Mouse (Mus musculus): ENCODE results near the gene Wnt10b. TPM values are rescaled to one million over a fixed set of nuclear protein-coding genes. Genes with fewer than 3 reads are reported as not detected.

Gene Wnt10b
- total and polyA plus RNA-seq, 2 experiments = not detected

GRCm38 (mm10) chr15:98807895-98808650 lies 30.1 kb upstream of the Wnt10b start:
- TF ChIP-seq POLR2A (IDR thresholded peaks at IDR 0.05; ENCODE audit: extremely low read depth, insufficient read depth, low read length) (no peak), CTCF (IDR thresholded peaks at IDR 0.05; ENCODE audit: low read depth, low read length) (no peak)
- Histone ChIP-seq H3K4me3 (ENCODE audit: insufficient read depth, low read depth, low read length) (peak overlapping the region; percentile 10; the same call in 1 of the 2 replicates), H3K79me2 (ENCODE audit: control insufficient read depth, insufficient read depth, low read length) (no peaks in the 10 kb centered on the region), H3K4me1 (ENCODE audit: control insufficient read depth, insufficient read depth, low read length) (peaks cover 2% of the 10 kb centered on the region; the same call in 1 of the 2 replicates), H3K36me3 (ENCODE audit: control insufficient read depth, insufficient read depth, low read length) (peaks cover 4% of the 10 kb centered on the region; the same call in 1 of the 2 replicates), H3K27ac (replicated peaks; ENCODE audit: insufficient read depth, low read depth, low read length) (no peak overlapping the region), H3K27me3 (ENCODE audit: control insufficient read depth, insufficient read depth, low read length) (peaks cover 29% of the 10 kb centered on the region), H3K9ac (ENCODE audit: low read depth, low read length) (no peak overlapping the region)
- no peak for DNase-seq (ENCODE audit: extremely low read depth, low read depth, low spot score)
- 5% methylated on average over 34 of the region's 34 CpGs for WGBS

GRCm38 (mm10) chr15:98806809-98807770 lies 29.1 kb upstream of the Wnt10b start:
- H3K9ac ChIP-seq (ENCODE audit: low read depth, low read length) = no peak overlapping the region

GRCm38 (mm10) chr15:98806071-98806808 lies 28.3 kb upstream of the Wnt10b start:
- no peak overlapping the region for H3K4me3 ChIP-seq (ENCODE audit: insufficient read depth, low read depth, low read length)
- peaks cover 2% of the 10 kb centered on the region; the same call in 1 of the 2 replicates for H3K4me1 ChIP-seq (ENCODE audit: control insufficient read depth, insufficient read depth, low read length)
- TF ChIP-seq POLR2A (IDR thresholded peaks at IDR 0.05; ENCODE audit: extremely low read depth, insufficient read depth, low read length) (no peak), CTCF (IDR thresholded peaks at IDR 0.05; ENCODE audit: low read depth, low read length) (no peak)
- no peak overlapping the region for H3K27ac ChIP-seq (replicated peaks; ENCODE audit: insufficient read depth, low read depth, low read length)
- DNase-seq (ENCODE audit: extremely low read depth, low read depth, low spot score) = no peak
- H3K9ac ChIP-seq (ENCODE audit: low read depth, low read length) = no peak overlapping the region
- peaks cover 29% of the 10 kb centered on the region for H3K27me3 ChIP-seq (ENCODE audit: control insufficient read depth, insufficient read depth, low read length)
- no peaks in the 10 kb centered on the region for H3K36me3 ChIP-seq (ENCODE audit: control insufficient read depth, insufficient read depth, low read length)
- WGBS = 23% methylated on average over 30 of the region's 30 CpGs
- H3K79me2 ChIP-seq (ENCODE audit: control insufficient read depth, insufficient read depth, low read length) = no peaks in the 10 kb centered on the region

More at GRCm38 (mm10) chr15:98806809-98807770, 29.1 kb upstream of the Wnt10b start:
- Histone ChIP-seq H3K4me1 (ENCODE audit: control insufficient read depth, insufficient read depth, low read length) (peaks cover 2% of the 10 kb centered on the region; the same call in 1 of the 2 replicates), H3K4me3 (ENCODE audit: insufficient read depth, low read depth, low read length) (no peak overlapping the region; the same call in 1 of the 2 replicates), H3K79me2 (ENCODE audit: control insufficient read depth, insufficient read depth, low read length) (no peaks in the 10 kb centered on the region), H3K27ac (replicated peaks; ENCODE audit: insufficient read depth, low read depth, low read length) (no peak overlapping the region), H3K36me3 (ENCODE audit: control insufficient read depth, insufficient read depth, low read length) (no peaks in the 10 kb centered on the region), H3K27me3 (ENCODE audit: control insufficient read depth, insufficient read depth, low read length) (peaks cover 29% of the 10 kb centered on the region)
- no peak for DNase-seq (ENCODE audit: extremely low read depth, low read depth, low spot score)
- 3% methylated on average over 58 of the region's 58 CpGs for WGBS
- no peak for TF ChIP-seq POLR2A (IDR thresholded peaks at IDR 0.05; ENCODE audit: extremely low read depth, insufficient read depth, low read length)
- TF ChIP-seq CTCF (IDR thresholded peaks at IDR 0.05; ENCODE audit: low read depth, low read length) = no peak

DNA sequence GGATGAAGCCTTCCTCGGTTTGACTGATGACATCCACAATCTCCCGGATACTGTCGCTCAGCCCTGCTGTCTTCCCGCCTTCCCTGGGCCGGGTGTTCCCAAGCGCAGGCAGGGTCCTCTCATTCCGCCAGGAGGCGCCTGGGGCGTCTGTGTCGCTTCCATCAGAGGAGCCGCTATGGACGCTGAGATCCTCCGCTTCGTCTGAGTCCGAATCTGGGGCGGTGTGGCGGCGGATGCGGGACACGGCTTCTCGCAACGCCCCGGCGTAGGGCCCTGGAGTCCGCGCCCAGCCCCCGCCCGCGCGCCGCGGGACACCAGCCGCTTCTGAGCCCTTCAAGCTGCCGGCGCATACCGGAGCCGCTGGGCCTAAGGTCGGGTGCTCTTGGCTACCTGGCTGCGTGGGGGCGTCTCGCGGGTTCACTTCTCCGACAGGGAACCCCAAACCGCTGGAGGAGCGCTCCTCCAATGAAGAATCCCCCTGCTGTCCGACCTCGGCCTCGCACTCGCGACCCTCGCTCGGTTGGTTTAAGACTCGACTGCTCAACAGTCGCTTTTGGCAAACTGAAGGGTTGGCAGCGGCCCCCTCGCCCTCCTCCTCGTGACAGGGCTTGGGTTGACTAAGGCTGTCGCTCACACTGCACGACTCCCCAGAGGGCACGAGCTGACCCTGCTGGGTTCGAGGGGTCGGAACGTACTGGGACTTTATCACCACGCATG lies 27.5 kb upstream of the Wnt10b start:
- TF ChIP-seq POLR2A (IDR thresholded peaks at IDR 0.05; ENCODE audit: extremely low read depth, insufficient read depth, low read length) = no peak
- TF ChIP-seq CTCF (IDR thresholded peaks at IDR 0.05; ENCODE audit: low read depth, low read length) = peak; percentile 76
- Histone ChIP-seq H3K4me1 (ENCODE audit: control insufficient read depth, insufficient read depth, low read length) (peaks cover 2% of the 10 kb centered on the region; the same call in 1 of the 2 replicates), H3K9ac (ENCODE audit: low read depth, low read length) (0 out of 2 replicates have a peak overlapping the region, but pooled peaks have one; percentile 23), H3K27ac (replicated peaks; ENCODE audit: insufficient read depth, low read depth, low read length) (no peak overlapping the region), H3K36me3 (ENCODE audit: control insufficient read depth, insufficient read depth, low read length) (no peaks in the 10 kb centered on the region), H3K27me3 (ENCODE audit: control insufficient read depth, insufficient read depth, low read length) (peaks cover 29% of the 10 kb centered on the region), H3K79me2 (ENCODE audit: control insufficient read depth, insufficient read depth, low read length) (no peaks in the 10 kb centered on the region), H3K4me3 (ENCODE audit: insufficient read depth, low read depth, low read length) (peak overlapping the region; percentile 30; the same call in 1 of the 2 replicates)
- 3% methylated on average over 64 of the region's 64 CpGs for WGBS
- no peak for DNase-seq (ENCODE audit: extremely low read depth, low read depth, low spot score)

DNA sequence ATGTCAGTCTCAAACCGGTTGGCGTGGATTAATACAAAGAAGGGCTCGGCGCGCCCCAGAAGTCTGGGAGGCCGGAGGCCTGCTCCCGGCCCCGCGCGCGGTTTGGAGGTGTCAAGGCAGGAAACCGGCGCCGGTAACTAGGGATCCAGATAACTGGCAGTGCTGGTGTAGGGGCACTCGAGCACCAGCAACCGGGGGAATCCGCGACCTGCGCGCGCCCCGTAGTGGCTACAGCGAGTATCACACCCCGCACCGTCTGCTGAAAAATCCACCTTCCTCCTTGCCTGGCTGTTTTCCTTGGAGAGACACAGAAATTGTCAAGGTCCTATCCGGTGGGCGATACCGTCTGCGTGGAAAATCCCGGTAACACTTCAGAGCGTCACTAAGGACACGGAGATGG lies 26.1 kb upstream of the Wnt10b start:
- Histone ChIP-seq H3K9ac (ENCODE audit: low read depth, low read length) (no peak overlapping the region), H3K4me1 (ENCODE audit: control insufficient read depth, insufficient read depth, low read length) (peaks cover 2% of the 10 kb centered on the region; the same call in 1 of the 2 replicates), H3K36me3 (ENCODE audit: control insufficient read depth, insufficient read depth, low read length) (no peaks in the 10 kb centered on the region), H3K4me3 (ENCODE audit: insufficient read depth, low read depth, low read length) (no peak overlapping the region), H3K27ac (replicated peaks; ENCODE audit: insufficient read depth, low read depth, low read length) (no peak overlapping the region), H3K27me3 (ENCODE audit: control insufficient read depth, insufficient read depth, low read length) (peaks cover 29% of the 10 kb centered on the region), H3K79me2 (ENCODE audit: control insufficient read depth, insufficient read depth, low read length) (no peaks in the 10 kb centered on the region)
- TF ChIP-seq CTCF (IDR thresholded peaks at IDR 0.05; ENCODE audit: low read depth, low read length) (peak; percentile 91), POLR2A (IDR thresholded peaks at IDR 0.05; ENCODE audit: extremely low read depth, insufficient read depth, low read length) (no peak)
- DNase-seq (ENCODE audit: extremely low read depth, low read depth, low spot score) = peak; percentile 30
- 3% methylated on average over 32 of the region's 32 CpGs for WGBS
